Mouse (Mus musculus) bone marrow macrophage, adult 2 months (primary cell): ENCODE results near the gene Gm17490.

Source experiments
- CTCF ChIP-seq: IDR thresholded peaks from 2 replicates; pipeline ENCODE4 v1.5.1; 2012; ENCODE audit warnings: low read depth, mild to moderate bottlenecking, low read length, moderate library complexity
- POLR2A ChIP-seq: IDR thresholded peaks from 2 replicates; pipeline ENCODE4 v1.6.1; 2012; ENCODE audit warnings: mild to moderate bottlenecking, low read depth, low read length, borderline replicate concordance

- TF ChIP-seq POLR2A (no peak), CTCF (no peak)
Measured at GRCm38 (mm10) chr2:11644057-11644456, 18.0 kb upstream of the Gm17490 start.
